Mouse (Mus musculus): ENCODE results near the gene Rtraf. TPM values are rescaled to one million over a fixed set of nuclear protein-coding genes. Genes with fewer than 3 reads are reported as not detected.

Gene Rtraf
- total and polyA plus RNA-seq, 3 experiments, result 115 to 216 (median 163) TPM

GRCm38 (mm10) chr14:19769441-19770200, 54.0 kb downstream of the Rtraf start:
- DNase-seq (ENCODE audit: extremely low read depth), result no peak
- Histone ChIP-seq H3K27me3 (replicated peaks) (no peaks in the 10 kb centered on the region), H3K36me3 (replicated peaks in 1 of 2; ENCODE audit: control insufficient read depth in 1 of 2, insufficient read depth in 1 of 2, low read length in 1 of 2) (no peaks in the 10 kb centered on the region), H3K4me2 (ENCODE audit: insufficient read depth, low read depth, poor library complexity, severe bottlenecking) (no peak overlapping the region), H3K27ac (ENCODE audit: insufficient read depth, low read depth) (no peak overlapping the region), H3K4me1 (ENCODE audit: control insufficient read depth in 1 of 2, insufficient read depth in 2 of 2) (peaks cover 2 to 30% of the 10 kb centered on the region in 2 experiments; a peak in 2 of 4 replicates), H3K79me2 (replicated peaks; ENCODE audit: control insufficient read depth, extremely low read depth, insufficient read depth, poor library complexity, severe bottlenecking) (no peaks in the 10 kb centered on the region), H3K9ac (ENCODE audit: insufficient read depth, low read depth) (no peak overlapping the region), H3K4me3 (replicated peaks in 1 of 3; ENCODE audit: low read depth in 2 of 3, low read length in 2 of 3, poor library complexity in 1 of 3) (no peak overlapping the region), H3K9me3 (replicated peaks; ENCODE audit: low read length) (no peaks in the 10 kb centered on the region)
- TF ChIP-seq MXI1 (IDR thresholded peaks at IDR 0.05; ENCODE audit: low read depth, low read length) (no peak), USF2 (conservative IDR thresholded peaks at IDR 0.05; ENCODE audit: low read depth, low read length) (no peak), MEF2A (IDR thresholded peaks at IDR 0.05; ENCODE audit: borderline replicate concordance, low read depth, low read length) (no peak), ZMIZ1 (IDR thresholded peaks at IDR 0.05; ENCODE audit: low read depth, low read length) (no peak), CHD2 (IDR thresholded peaks at IDR 0.05; ENCODE audit: low read length) (no peak)
- dilution Hi-C loops (cut with MboI; ENCODE audit: extremely low pct_ligation_motif_present, extremely low pct_unique_long_range_greater_than_20kb, low sequenced_read_pairs), result no loop called here
- in situ Hi-C loops (cut with MboI; ENCODE audit: low pct_ligation_motif_present, low pct_unique_long_range_greater_than_20kb, low sequenced_read_pairs), result no loop called here

GRCm38 (mm10) chr14:19768648-19769047, 55.0 kb downstream of the Rtraf start:
- Histone ChIP-seq H3K9ac (ENCODE audit: insufficient read depth, low read depth) (no peak overlapping the region), H3K27ac (ENCODE audit: insufficient read depth, low read depth) (no peak overlapping the region), H3K27me3 (replicated peaks) (no peaks in the 10 kb centered on the region), H3K4me2 (ENCODE audit: insufficient read depth, low read depth, poor library complexity, severe bottlenecking) (no peak overlapping the region), H3K4me3 (replicated peaks in 1 of 3; ENCODE audit: low read depth in 2 of 3, low read length in 2 of 3, poor library complexity in 1 of 3) (no peak overlapping the region), H3K9me3 (replicated peaks; ENCODE audit: low read length) (no peaks in the 10 kb centered on the region), H3K36me3 (replicated peaks in 1 of 2; ENCODE audit: control insufficient read depth in 1 of 2, insufficient read depth in 1 of 2, low read length in 1 of 2) (no peaks in the 10 kb centered on the region), H3K79me2 (replicated peaks; ENCODE audit: control insufficient read depth, extremely low read depth, insufficient read depth, poor library complexity, severe bottlenecking) (no peaks in the 10 kb centered on the region), H3K4me1 (ENCODE audit: control insufficient read depth in 1 of 2, insufficient read depth in 2 of 2) (peaks cover 2 to 30% of the 10 kb centered on the region in 2 experiments; a peak in 2 of 4 replicates)
- in situ Hi-C loops (cut with MboI; ENCODE audit: low pct_ligation_motif_present, low pct_unique_long_range_greater_than_20kb, low sequenced_read_pairs), result no loop called here
- TF ChIP-seq IRF4 (IDR thresholded peaks at IDR 0.05; ENCODE audit: low read depth, low read length), result no peak
- TF ChIP-seq ZMIZ1 (IDR thresholded peaks at IDR 0.05; ENCODE audit: low read depth, low read length), result no peak
- no peak for TF ChIP-seq MAFK (IDR thresholded peaks at IDR 0.05; ENCODE audit: insufficient replicate concordance, low read length)
- no peak for TF ChIP-seq MAX (IDR thresholded peaks at IDR 0.05; ENCODE audit: low read length)
- TF ChIP-seq MXI1 (IDR thresholded peaks at IDR 0.05; ENCODE audit: low read depth, low read length), result no peak
- no peak for TF ChIP-seq ELF1 (IDR thresholded peaks at IDR 0.05; ENCODE audit: low read depth, low read length)
- TF ChIP-seq TBP (conservative IDR thresholded peaks at IDR 0.05; ENCODE audit: low read depth, low read length), result no peak
- TF ChIP-seq POLR2A (IDR thresholded peaks at IDR 0.05; ENCODE audit: low read depth, low read length), result no peak
- no peak for TF ChIP-seq BHLHE40 (IDR thresholded peaks at IDR 0.05; ENCODE audit: low read depth, low read length)
- no peak for TF ChIP-seq ZC3H11A (IDR thresholded peaks at IDR 0.05; ENCODE audit: low read depth, low read length)
- no peak for TF ChIP-seq ZNF384 (IDR thresholded peaks at IDR 0.05; ENCODE audit: low read depth, low read length)
- TF ChIP-seq USF2 (conservative IDR thresholded peaks at IDR 0.05; ENCODE audit: low read depth, low read length), result no peak
- no peak for TF ChIP-seq SIN3A (IDR thresholded peaks at IDR 0.05; ENCODE audit: low read length)
- DNase-seq (ENCODE audit: extremely low read depth), result no peak
- dilution Hi-C loops (cut with MboI; ENCODE audit: extremely low pct_ligation_motif_present, extremely low pct_unique_long_range_greater_than_20kb, low sequenced_read_pairs), result no loop called here

All from CH12.LX (cell line).